Mouse (Mus musculus): ENCODE measurements around the gene Kcng4. TPM values are rescaled to one million over a fixed set of nuclear protein-coding genes. Genes with fewer than 3 reads are reported as not detected.

Gene Kcng4
- 0.08 and 0.47 TPM in 2 replicates for polyA plus RNA-seq (2015; fragmentation: Nextera tagmentation; extraction: Ambion mirVana)

GRCm38 (mm10) chr8:119635378-119635777 is at the start of gene Kcng4:
Gene Kcng4 (minus strand): TSS chr8:119635680.
- 34% methylated on average over 6 of the region's 6 CpGs for WGBS
- peaks cover 24% of the 10 kb centered on the region for H3K27me3 ChIP-seq
- H3K9ac ChIP-seq (replicated peaks): peak within 1 kb of the TSS; percentile 36; the same call in 1 of the 2 replicates
- ATAC-seq: no peak
- H3K4me2 ChIP-seq (replicated peaks): 0 out of 2 replicates have a peak within 1 kb of the TSS, but pooled peaks have one; percentile 9
- H3K27ac ChIP-seq: no peak within 1 kb of the TSS
- no peaks in the 10 kb centered on the region for H3K9me3 ChIP-seq
- H3K36me3 ChIP-seq: no peaks in the 10 kb centered on the region
- peaks cover 40% of the 10 kb centered on the region for H3K4me1 ChIP-seq (replicated peaks)
- no peak within 1 kb of the TSS for H3K4me3 ChIP-seq (replicated peaks)

GRCm38 (mm10) chr8:119679184-119679583 is 43.7 kb upstream of the Kcng4 start:
- WGBS: 73% methylated on average over 14 of the region's 14 CpGs
- Histone ChIP-seq H3K4me2 (replicated peaks) (no peak overlapping the region), H3K4me3 (replicated peaks) (no peak overlapping the region), H3K9me3 (no peaks in the 10 kb centered on the region), H3K36me3 (no peaks in the 10 kb centered on the region), H3K4me1 (replicated peaks) (peaks cover 25% of the 10 kb centered on the region), H3K27me3 (0 out of 2 replicates have a peak, but pooled peaks cover 4% of the 10 kb centered on the region), H3K9ac (replicated peaks) (no peak overlapping the region), H3K27ac (no peak overlapping the region)
- ATAC-seq: no peak

- Histone ChIP-seq H3K9me3 (no peaks in the 10 kb centered on the region), H3K27me3 (0 out of 2 replicates have a peak, but pooled peaks cover 4% of the 10 kb centered on the region), H3K9ac (replicated peaks) (no peak overlapping the region), H3K4me2 (replicated peaks) (peak overlapping the region; percentile 23; the same call in 1 of the 2 replicates), H3K27ac (no peak overlapping the region), H3K36me3 (no peaks in the 10 kb centered on the region), H3K4me1 (replicated peaks) (peaks cover 25% of the 10 kb centered on the region), H3K4me3 (replicated peaks) (no peak overlapping the region)
- 15% methylated on average over 18 of the region's 18 CpGs for WGBS
- ATAC-seq: no peak
Observed at GRCm38 (mm10) chr8:119678138-119678843, 42.8 kb upstream of the Kcng4 start.

- whole genome bisulfite sequencing: 34% methylated on average over 8 of the region's 8 CpGs
- no peaks in the 10 kb centered on the region for H3K9me3 ChIP-seq
Observed at GRCm38 (mm10) chr8:119676389-119676788, 40.9 kb upstream of the Kcng4 start.

GRCm38 (mm10) chr8:119675457-119675856 is 40.0 kb upstream of the Kcng4 start:
- no peak overlapping the region for H3K9ac ChIP-seq (replicated peaks)
- WGBS: 31% methylated on average over 5 of the region's 5 CpGs
- no peak overlapping the region for H3K4me3 ChIP-seq (replicated peaks)
- ATAC-seq: peak; percentile 85
- H3K9me3 ChIP-seq: no peaks in the 10 kb centered on the region
- H3K27ac ChIP-seq: peak overlapping the region; percentile 67
- 0 out of 2 replicates have a peak, but pooled peaks cover 4% of the 10 kb centered on the region for H3K27me3 ChIP-seq
- no peak overlapping the region for H3K4me2 ChIP-seq (replicated peaks)
- peaks cover 30% of the 10 kb centered on the region for H3K4me1 ChIP-seq (replicated peaks)
- no peaks in the 10 kb centered on the region for H3K36me3 ChIP-seq

More at GRCm38 (mm10) chr8:119676389-119676788, 40.9 kb upstream of the Kcng4 start:
- Histone ChIP-seq H3K4me1 (replicated peaks) (peaks cover 25% of the 10 kb centered on the region), H3K4me3 (replicated peaks) (no peak overlapping the region), H3K36me3 (no peaks in the 10 kb centered on the region), H3K27me3 (0 out of 2 replicates have a peak, but pooled peaks cover 4% of the 10 kb centered on the region), H3K27ac (no peak overlapping the region), H3K4me2 (replicated peaks) (no peak overlapping the region), H3K9ac (replicated peaks) (no peak overlapping the region)
- ATAC-seq: peak; percentile 11; the same call in 1 of the 2 replicates

GRCm38 (mm10) chr8:119673976-119674555 is 38.6 kb upstream of the Kcng4 start:
- WGBS: 83% methylated on average over 11 of the region's 11 CpGs
- Histone ChIP-seq H3K9me3 (no peaks in the 10 kb centered on the region), H3K4me1 (replicated peaks) (peaks cover 31% of the 10 kb centered on the region), H3K4me2 (replicated peaks) (no peak overlapping the region), H3K4me3 (replicated peaks) (no peak overlapping the region), H3K36me3 (no peaks in the 10 kb centered on the region), H3K27ac (no peak overlapping the region), H3K9ac (replicated peaks) (no peak overlapping the region), H3K27me3 (0 out of 2 replicates have a peak, but pooled peaks cover 4% of the 10 kb centered on the region)
- no peak for ATAC-seq

- no peaks in the 10 kb centered on the region for H3K9me3 ChIP-seq
- no peak for ATAC-seq
- no peak overlapping the region for H3K9ac ChIP-seq (replicated peaks)
- 69% methylated on average over 16 of the region's 16 CpGs for WGBS
- H3K36me3 ChIP-seq: no peaks in the 10 kb centered on the region
- H3K27ac ChIP-seq: no peak overlapping the region
- H3K4me1 ChIP-seq (replicated peaks): peaks cover 29% of the 10 kb centered on the region
- H3K4me3 ChIP-seq (replicated peaks): no peak overlapping the region
- H3K27me3 ChIP-seq: 0 out of 2 replicates have a peak, but pooled peaks cover 4% of the 10 kb centered on the region
- H3K4me2 ChIP-seq (replicated peaks): no peak overlapping the region
Observed at GRCm38 (mm10) chr8:119670419-119671091, 35.1 kb upstream of the Kcng4 start.

GRCm38 (mm10) chr8:119669284-119669683 is 33.8 kb upstream of the Kcng4 start:
- Histone ChIP-seq H3K9ac (replicated peaks) (no peak overlapping the region), H3K9me3 (no peaks in the 10 kb centered on the region), H3K4me3 (replicated peaks) (no peak overlapping the region), H3K4me1 (replicated peaks) (peaks cover 17% of the 10 kb centered on the region), H3K27ac (no peak overlapping the region), H3K4me2 (replicated peaks) (no peak overlapping the region), H3K36me3 (no peaks in the 10 kb centered on the region), H3K27me3 (0 out of 2 replicates have a peak, but pooled peaks cover 8% of the 10 kb centered on the region)
- ATAC-seq: no peak
- 58% methylated on average over 12 of the region's 12 CpGs for WGBS

GRCm38 (mm10) chr8:119668447-119668846 is 33.0 kb upstream of the Kcng4 start:
- 0 out of 2 replicates have a peak, but pooled peaks cover 8% of the 10 kb centered on the region for H3K27me3 ChIP-seq
- no peak overlapping the region for H3K27ac ChIP-seq
- peaks cover 17% of the 10 kb centered on the region for H3K4me1 ChIP-seq (replicated peaks)
- H3K9ac ChIP-seq (replicated peaks): no peak overlapping the region
- no peaks in the 10 kb centered on the region for H3K36me3 ChIP-seq
- H3K9me3 ChIP-seq: no peaks in the 10 kb centered on the region
- 41% methylated on average over 9 of the region's 9 CpGs for WGBS
- H3K4me3 ChIP-seq (replicated peaks): no peak overlapping the region
- ATAC-seq: no peak
- H3K4me2 ChIP-seq (replicated peaks): no peak overlapping the region

GRCm38 (mm10) chr8:119666219-119666951 is 30.9 kb upstream of the Kcng4 start, which contains the start of gene Wfdc1:
Gene Wfdc1 (plus strand): TSS chr8:119666365.
- 17% methylated on average over 14 of the region's 14 CpGs for WGBS
- H3K9me3 ChIP-seq: no peaks in the 10 kb centered on the region
- 0 out of 2 replicates have a peak, but pooled peaks cover 8% of the 10 kb centered on the region for H3K27me3 ChIP-seq
- H3K4me1 ChIP-seq (replicated peaks): peaks cover 18% of the 10 kb centered on the region
- no peak within 1 kb of the TSS for H3K4me3 ChIP-seq (replicated peaks)
- no peak within 1 kb of the TSS for H3K9ac ChIP-seq (replicated peaks)
- no peak within 1 kb of the TSS for H3K27ac ChIP-seq
- no peak within 1 kb of the TSS for H3K4me2 ChIP-seq (replicated peaks)
- no peaks in the 10 kb centered on the region for H3K36me3 ChIP-seq
- no peak for ATAC-seq

GRCm38 (mm10) chr8:119665270-119665669 is 29.8 kb upstream of the Kcng4 start:
- 82% methylated on average over 6 of the region's 6 CpGs for WGBS
- Histone ChIP-seq H3K9me3 (no peaks in the 10 kb centered on the region), H3K27ac (no peak overlapping the region), H3K9ac (replicated peaks) (no peak overlapping the region), H3K4me3 (replicated peaks) (no peak overlapping the region), H3K4me2 (replicated peaks) (no peak overlapping the region), H3K27me3 (0 out of 2 replicates have a peak, but pooled peaks cover 8% of the 10 kb centered on the region), H3K36me3 (no peaks in the 10 kb centered on the region), H3K4me1 (replicated peaks) (peaks cover 20% of the 10 kb centered on the region)
- no peak for ATAC-seq
